Mouse (Mus musculus) activated CD4-positive, CD25-positive, alpha-beta regulatory T cell, adult 4 months (primary cell): Measurements from ENCODE around the gene Aox4. TPM values are rescaled to one million over a fixed set of nuclear protein-coding genes. Genes with fewer than 3 reads are reported as not detected.

Experiments
- ATAC-seq: one replicate; pipeline ENCODE4 v1.8.0; 2017
- polyA plus RNA-seq, 2 experiments: library from polyadenylated mRNA; unstranded; fragments of 100-300 nt; shearing (Covaris generic); gene quantifications; one replicate each; pipeline ENCODE4 v1.2.1; 2017

The Aox4 gene
- polyA plus RNA-seq, 2 experiments from 2014 or later, result not detected

DNA sequence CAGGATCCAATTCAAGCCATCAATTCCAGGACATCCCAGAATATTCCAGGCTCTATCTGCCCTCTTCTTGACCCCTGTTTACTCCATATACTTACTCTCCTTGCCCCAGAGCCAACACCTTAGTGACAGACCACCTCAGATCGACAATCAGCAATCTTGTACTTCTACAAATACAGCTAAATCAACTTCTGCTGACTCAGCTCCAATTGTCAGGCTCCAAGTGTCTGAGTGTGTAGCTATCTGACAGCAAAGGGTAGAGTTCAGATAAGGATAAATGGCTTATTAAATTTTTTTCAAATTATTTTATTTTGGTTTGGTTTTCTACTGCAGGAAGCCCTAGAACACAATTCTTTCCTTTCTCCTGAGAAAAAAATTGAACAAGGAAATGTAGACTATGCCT, 38.3 kb downstream of the Aox4 start:
- no peak for ATAC-seq

DNA sequence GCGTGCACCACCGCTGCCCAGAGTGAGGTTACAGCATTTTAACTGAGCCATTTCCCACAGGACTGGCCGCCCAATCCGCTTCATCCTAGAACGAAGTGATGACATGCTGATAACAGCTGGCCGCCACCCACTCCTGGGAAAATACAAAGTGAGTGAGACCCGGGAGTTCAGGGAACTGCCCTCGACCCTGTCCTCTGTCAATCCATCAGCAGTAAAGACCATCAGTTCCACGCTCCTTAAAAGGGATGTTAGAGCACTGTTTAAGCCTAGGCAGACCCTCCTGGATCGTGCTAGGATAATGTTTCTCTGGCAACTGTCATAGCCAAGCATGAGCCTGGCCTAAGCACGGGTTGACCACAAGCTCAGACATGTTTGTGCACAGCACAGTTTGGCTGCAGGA, 43.3 kb downstream of the Aox4 start:
- no peak for ATAC-seq

DNA sequence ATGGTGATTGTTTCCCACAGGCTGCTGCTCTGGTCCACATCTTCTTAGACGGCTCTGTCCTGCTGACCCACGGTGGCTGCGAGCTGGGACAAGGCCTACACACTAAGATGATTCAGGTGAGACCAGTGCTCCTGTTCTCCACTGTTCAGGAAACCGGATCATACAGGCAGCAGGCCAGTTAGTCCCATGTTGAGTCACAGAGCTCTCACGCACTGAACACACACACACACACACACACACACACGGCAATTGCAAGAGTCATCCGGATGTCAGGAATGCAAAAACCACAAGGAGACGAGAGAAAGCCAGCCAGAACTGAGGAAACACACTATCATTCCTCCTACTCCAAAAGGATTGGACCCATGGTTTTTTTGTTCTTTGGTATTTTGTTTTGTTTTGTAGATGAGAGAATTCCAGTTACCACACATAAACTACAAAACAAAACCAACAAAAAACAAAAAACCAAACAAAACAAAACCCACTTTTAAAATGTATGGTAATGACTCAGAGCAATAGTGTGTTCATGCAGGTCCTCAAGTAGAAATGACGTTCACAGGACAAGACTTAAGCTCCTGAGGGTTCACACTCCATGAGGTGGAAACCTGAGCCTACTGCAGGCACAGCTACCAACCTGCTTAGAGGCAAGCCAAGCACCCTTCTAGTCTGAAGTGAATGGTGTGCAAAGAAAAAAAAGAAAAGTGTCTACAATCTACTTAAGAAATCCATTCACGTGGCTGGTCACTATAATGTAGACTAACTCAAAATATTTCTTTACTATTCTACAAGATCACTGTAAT, 47.2 kb downstream of the Aox4 start:
- no peak for ATAC-seq

DNA sequence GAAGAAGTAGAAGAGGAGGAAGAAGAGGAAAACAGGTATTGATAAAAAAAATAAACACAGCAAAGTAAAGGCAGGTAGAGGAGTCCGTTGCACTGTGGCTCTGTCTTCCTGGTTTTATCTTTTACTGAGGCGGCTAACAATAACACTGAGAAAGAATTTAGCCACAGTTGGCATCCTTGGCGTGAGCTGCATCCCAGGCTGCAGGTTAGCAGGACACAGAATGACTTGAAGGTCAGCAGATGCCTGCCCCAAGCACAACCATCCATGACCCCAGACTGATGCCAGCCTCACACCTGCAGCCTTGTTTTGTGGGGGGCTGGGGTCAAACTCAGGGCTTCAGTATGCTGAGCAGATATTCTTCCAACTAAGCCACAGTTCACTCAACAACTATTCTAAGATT, 50.1 kb downstream of the Aox4 start:
- ATAC-seq, result no peak

DNA sequence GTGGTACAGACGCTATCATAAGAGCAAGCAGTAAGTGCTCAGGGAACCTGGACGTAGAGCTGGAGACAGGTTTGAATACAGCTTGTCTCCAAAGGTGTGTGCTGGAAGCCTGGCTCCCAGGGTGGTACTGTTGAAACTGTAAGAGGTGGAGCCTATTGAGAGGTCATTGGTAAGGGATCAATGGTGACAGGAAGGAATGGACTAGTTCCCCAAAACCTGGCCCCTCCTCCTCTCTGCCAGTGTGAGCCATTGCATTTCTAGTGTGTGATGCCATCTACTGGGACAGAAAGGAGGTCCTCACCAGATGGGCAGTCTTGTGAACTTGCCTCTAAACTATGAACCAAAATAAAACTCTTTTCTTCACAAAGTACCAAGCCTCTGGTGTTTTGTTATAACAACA, 58.0 kb downstream of the Aox4 start:
- ATAC-seq, result no peak

DNA sequence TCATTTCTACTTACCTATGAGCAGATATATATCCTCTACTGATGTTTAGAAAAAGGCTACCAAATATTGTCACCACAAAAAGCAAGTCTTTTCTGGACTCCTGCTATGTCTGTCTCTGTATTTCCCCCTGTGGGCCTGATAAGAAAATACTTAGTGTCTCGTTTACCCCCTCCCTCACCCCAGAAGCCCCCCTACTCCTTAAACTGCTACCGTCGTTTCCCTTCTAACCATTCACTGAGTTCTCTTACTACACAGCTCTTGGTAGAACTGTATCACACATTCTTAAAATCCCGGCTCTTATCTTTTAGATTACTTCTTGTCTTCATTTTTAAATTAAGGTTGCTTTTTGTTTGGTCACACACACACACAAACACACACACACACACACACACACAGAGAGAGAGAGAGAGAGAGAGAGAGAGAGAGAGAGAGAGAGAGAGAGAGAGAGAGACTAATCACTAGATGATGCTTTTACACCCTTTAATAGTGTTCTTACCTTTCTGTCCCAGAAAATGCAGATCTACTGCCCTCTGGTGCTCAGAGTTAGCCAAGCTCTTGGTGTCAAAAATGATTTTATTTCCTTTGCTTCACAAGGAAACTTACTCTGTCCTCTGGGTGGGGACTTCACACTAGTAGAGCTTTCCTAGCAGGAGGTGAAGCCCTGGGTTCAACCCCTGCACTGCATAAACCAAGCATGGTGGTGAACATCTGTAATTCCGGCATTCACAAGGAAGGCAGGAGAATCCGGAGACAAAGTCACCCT, 60.8 kb downstream of the Aox4 start:
- ATAC-seq, result no peak

DNA sequence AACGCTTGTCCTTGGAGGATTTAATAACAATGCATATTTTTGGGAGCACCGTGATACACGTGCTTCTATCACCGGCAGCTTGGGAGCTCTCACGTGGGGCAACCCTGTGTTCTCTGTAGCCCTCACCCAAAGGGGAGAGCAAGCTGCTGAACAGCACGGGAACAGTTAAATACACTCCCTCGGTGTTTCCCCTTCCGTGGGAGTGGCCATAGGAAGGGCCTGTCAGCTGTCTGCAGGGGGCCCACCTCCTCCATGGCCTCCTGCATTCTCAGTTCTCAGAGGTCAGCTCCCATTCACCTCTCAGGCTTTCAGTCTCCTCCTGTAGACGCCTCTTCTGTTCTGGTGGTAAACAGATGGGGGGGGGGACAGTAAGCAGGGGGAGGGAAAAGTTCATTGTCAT, 65.7 kb downstream of the Aox4 start:
- no peak for ATAC-seq

DNA sequence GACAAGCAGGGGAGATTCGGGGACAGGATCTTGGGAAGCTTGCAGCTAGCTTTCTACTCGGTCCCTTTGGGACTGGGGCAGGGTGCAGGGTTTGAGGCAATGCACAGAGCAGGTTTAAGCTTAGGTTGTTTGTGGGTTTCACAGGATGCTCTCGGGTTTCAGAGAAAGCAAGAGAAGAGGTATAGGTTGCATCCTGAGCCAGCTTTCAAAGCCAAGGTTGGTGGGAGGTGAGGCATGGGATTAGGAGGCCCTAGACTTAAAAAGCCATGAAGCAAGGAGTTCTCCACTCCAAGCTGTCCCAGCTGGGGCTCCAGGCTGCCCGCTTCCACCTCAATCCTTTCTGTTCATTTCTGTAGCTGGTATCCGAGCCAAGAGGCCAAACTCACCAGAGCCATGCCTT, 67.8 kb downstream of the Aox4 start, which contains the start of gene Aox2:
Aox2 (plus strand) TSS at position 301 of the 400 bp plus-strand sequence.
- ATAC-seq, result no peak

DNA sequence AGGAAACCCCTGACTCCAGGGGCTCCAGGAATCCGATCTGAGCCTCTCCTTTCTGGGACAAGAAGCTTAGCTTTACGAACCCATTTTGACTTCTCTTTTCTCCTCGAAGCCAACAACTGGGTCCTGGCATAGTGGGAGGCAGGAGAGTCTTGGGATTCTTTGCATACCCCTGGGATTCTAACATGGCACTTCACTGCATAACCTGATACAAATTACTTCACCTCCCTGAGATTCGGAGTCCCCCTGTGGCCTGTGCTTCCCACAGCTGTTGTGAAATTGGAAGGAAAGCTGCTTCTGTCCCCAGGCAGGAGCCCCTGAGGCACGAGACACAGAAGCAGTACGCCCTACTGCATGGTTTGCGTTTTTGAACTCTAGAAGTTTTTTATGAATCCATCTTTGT, 68.3 kb downstream of the Aox4 start:
- no peak for ATAC-seq

DNA sequence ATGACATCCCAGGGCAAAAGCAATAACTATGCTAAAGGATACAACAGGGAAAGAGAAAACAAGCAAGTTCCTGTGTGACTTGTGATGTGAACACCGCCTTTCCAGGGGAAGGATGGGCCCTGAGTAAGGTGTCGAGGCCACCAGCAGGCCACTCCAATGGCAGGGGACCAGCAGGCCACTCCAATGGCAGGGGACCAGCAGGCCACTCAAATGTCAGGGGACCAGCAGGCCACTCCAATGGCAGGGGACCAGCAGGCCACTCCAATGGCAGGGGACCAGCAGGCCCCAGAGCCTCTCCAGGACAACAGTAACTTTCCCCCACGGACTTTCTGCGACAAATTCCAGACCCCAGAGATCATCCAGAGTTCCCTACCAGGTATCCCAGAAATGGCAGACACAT, 70.2 kb downstream of the Aox4 start:
- ATAC-seq, result no peak

DNA sequence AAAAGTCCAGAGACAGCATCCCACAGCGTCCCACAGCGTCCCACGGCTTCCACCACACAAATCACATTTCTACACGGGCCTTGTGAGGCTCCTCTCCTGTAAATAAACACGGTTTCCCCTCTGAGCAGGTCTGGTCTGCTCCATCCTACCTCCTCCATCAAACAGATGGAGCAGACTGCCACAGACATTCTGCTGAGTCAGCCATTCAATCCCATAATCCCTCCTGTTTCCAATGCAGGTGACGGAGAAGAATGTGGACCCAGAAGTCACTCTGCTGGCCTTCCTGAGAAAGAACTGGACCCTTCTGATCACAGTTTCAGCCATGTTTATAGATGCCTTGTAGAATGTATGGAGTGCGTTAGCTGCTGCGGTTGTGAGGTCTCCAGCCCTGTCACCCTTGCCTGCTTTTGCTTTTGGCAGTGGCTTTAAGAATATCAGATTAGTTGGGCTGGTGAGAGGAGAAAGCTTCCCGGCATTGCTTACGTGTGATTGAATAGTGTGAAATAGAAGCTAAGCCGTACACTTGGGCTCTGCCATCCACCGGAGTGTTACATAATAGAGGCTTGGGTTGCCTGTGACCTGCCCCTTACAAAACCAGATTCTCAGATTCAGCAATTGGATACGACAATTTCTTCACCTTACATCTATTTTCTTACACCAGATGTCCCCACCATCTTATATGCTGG, 70.9 kb downstream of the Aox4 start:
- ATAC-seq, result no peak

DNA sequence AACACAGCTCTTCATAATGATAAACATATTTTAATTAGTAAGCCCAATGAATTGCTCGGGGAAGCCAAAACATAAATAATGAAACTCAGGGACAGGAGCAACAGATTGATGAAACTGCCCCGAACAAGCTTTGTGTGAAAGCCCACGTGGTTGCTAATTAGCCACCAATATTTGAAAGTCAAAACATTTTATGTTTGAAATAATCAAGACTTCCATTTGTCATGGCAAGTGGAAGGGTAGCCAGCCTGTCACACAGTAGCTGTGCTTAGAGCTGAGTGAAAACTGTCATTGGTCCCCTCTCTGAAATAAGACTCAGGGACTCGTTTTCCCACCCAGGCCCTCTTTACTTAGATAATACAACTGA, 71.4 kb downstream of the Aox4 start:
- no peak for ATAC-seq

DNA sequence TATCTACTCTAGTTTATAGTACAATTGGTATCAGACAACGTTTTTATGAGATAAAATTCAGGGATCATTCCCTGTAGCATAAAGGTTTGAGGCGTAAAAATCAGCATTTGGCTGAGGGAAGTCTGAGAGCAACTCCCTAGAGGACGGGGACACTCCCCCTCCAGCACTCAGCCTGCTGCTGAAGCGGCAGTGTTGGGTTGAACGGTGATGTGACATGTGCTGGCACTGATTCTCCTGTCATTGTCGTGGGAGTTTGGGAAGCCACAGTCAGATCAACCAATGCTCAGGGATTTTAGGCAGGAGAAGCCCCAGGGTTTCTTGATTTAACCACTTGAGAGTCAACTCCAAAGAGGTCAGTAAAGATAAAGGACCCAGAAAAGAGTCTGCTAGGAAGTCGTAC, 74.3 kb downstream of the Aox4 start:
- ATAC-seq, result no peak

DNA sequence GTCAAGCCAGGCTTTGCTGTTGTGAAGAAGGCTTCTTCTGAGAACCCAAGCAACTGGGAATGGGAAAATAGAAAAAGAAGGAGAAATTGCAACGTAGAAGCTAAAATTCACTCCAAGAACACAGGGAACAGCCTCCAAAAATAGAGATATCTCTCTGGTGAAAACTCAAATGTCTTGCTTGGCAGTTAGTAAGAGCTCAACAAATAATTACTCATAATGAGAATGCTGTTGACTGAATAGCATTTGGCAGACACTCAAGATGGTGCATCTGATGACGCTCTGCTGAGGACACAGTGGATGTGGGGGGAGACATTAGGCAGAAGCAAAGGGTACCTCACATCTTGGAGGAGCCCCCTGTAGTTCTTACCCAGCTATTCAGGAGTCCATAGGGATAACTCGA, 77.9 kb downstream of the Aox4 start:
- ATAC-seq, result no peak

DNA sequence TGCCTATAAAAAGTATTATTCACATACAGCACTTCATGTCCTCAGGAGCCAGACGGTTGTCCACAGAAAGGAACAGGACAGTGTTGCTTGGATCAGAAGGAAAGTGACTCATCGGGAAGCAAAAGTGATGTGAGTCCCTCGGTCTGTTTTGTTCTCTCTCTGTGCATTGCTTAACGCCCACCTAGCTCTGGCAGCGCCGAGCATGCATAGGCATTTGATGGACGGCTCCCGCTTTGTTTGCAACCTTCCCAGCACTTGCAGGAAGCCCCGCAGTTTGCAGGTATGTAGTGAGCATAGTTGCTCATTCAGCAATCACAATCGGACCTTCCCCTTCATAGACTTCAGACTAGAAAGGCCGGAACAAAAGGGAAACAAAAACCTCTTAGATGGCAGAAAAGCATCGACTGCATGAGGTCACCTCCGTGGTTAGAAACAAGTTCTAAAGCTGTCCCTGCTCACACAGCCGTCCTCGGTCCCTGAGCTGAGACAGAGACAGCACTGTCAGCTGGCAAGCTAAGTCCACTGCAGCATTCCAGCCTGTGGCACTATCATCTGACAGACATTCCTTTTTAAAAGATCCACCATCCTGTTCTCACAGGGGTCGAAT, 79.8 kb downstream of the Aox4 start:
- no peak for ATAC-seq

DNA sequence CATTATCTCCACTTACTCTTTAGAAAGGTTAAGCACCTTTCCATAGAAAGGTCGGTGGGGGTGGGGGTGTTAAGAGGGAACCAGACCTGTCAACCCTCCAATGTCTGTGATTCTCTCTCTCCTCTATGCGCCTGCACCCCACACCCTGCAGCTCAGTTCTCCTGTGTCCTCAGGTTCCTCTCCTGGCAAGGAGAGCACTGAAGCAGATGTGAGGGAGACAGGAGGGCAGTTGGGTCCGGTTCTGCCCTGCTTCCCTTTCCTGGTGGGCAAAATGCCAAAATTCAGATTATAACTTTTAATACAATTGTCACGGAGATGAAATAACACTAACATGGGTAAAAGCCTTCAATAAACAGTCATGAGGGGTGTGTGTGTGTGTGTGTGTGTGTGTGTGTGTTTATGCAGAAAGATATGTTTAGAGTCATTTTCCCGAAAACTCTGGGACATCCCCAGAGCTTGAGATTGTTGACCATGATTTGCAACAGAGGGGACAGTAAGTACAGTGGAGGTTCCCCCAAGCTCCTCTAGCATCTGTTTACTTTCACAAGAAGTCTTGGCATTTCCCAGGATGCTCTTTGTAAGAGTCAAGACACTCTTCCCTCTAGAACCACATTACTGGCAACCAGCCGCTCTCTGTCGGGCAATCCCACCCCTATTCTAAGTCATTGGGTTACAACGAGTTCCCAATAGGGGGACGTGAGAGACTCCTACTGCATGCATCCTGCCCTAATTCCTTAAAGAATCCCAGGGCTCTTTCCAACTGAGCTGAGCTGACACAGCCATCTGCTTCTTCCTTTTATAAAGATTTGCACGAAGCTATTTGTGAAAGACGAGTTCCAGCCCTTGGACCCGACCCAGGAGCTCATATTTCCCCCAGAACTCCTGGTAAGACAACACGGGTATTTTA, 81.5 kb downstream of the Aox4 start:
- no peak for ATAC-seq

DNA sequence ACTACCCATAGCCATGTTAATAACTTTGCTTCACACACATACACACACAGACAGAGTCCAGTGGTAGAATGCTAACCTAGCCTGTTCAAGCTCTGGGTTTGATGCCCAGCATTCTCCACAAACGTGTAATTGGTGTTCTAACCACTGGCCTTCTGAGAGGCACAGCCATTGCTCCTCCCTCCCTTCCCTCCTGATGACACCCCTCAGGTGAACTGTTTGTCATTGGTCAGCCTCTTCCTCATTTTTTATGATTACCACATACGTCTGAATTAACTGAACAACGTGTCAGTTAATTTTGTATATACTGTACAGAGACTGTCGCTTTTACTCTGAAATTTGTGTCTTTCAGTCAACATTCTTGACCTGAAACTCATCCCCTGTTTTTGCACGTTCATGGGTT, 84.5 kb downstream of the Aox4 start:
- ATAC-seq, result no peak

DNA sequence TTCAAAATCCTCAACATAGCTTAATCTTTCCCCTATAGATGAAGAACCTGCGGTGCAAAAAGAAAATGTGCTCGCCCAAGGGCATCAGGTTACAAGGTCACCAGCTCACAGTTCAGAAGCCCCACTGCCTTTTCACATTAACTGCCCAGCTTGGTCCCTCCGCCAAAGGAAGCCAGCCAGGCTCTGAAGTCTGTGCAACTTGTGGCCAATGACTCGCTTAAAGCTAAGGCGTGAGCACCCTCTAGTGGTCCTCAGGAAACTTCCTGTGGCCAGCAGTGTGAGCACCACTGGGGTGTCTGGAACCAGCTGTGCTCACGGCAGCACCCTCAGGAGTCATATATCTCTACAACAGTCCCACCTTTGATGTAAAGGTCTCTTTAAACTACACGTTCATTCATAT, 86.1 kb downstream of the Aox4 start:
- peak; percentile 48 for ATAC-seq

DNA sequence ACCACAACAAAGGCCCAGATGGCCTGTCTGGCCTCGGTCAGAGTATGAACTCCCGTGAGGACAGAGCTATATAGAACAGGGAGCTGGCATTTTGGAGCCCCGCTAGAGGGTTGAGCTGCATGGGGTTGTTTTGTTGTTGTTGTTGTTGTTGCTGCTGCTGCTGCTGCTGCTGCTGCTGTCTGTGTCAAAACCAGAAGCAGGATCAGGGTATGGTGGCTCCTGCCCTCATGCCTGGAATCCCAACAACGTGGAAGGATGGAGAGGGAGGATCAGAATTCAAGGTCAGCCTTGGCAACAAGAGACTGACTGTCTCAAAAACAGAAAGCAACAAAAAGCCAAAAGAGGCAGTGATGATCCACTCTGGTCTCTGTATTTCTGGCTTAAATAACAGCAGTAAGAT, 86.6 kb downstream of the Aox4 start:
- ATAC-seq, result no peak

DNA sequence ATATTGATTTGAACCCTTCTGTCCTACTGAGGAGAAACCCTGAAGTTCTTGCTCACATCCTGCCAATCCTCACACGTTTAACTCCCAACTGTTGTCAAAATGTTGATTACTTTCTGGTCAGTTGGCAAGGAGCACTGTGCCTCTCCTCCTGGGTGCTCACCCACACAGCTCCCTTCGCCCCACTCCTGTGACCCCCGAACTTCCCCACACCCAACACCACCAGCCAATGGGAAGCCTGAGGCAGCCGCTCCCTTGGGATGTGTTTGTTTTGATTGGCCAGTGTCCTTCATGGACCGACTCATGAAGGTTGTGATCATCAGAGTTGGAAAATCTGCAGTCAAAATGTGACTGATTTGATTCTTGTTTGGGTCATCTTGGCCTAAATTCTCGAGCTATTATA, 88.2 kb downstream of the Aox4 start:
- ATAC-seq, result no peak

DNA sequence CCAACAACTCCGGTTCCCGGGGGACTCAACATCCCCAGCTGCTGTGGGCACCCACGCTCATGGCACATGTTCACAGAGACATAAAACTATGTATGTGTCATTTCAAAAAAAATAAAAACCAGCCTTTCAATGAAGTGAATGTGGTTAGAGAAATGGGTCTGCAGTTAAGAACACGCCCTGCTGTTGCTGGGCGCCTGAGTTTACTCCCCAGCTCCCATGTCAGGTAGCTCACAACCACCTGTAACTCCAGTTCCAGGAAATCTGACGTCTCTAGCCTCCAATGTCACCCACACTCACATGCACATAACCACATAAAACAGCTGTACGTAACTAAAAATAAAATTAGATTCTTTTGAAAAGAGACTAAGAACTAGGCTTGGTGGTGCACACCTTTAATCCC, 90.9 kb downstream of the Aox4 start:
- ATAC-seq, result peak; percentile 53

DNA sequence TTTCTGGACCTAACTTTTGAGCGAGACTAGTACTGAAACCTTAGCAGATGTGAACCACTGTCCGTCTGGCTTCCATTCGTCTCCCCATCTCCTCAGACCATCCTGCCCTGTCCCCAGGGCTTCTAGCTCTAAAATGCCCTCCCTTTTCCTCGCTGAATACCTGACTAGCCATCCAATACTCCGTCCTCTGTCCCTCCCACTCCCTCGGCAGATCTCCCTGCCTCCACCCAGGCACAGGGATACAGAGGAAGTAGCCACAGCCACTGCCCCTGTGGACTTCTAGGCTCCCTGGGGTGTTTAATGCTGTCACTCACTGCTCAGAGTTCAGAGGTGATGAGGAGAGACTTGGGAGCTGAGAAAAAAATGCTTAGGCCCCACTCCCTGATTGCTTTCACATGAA, 91.8 kb downstream of the Aox4 start:
- ATAC-seq, result no peak
